Mouse (Mus musculus) kidney, embryonic 16.5 days (tissue): ENCODE measurements around the gene Gls. TPM values are rescaled to one million over a fixed set of nuclear protein-coding genes. Genes with fewer than 3 reads are reported as not detected.

Experiments
- ATAC-seq: fragments of 200-750 bp; cut with Nextera tagmentation; 2 replicates; pipeline ENCODE4 v1.8.0; 2017; ENCODE audit warnings: moderate TSS enrichment; ENCODE audit not compliant: low FRiP score, low TSS enrichment
- H3K27ac ChIP-seq: fragments of 300-500 bp; sonication (generic); 2 replicates; pipeline ENCODE4 v1.5.1; 2014; ENCODE audit warnings: low read length
- H3K27me3 ChIP-seq: fragments of 300-500 bp; sonication (generic); 2 replicates; pipeline ENCODE4 v1.6.1; 2014; ENCODE audit warnings: low read length, control low read depth, mixed read lengths; ENCODE audit not compliant: insufficient read depth
- H3K36me3 ChIP-seq: fragments of 300-500 bp; sonication (generic); 2 replicates; pipeline ENCODE4 v1.6.1; 2014; ENCODE audit warnings: low read length, control low read depth, mixed read lengths; ENCODE audit not compliant: insufficient read depth
- H3K4me1 ChIP-seq: fragments of 300-500 bp; sonication (generic); 2 replicates; pipeline ENCODE4 v1.6.1; 2014; ENCODE audit warnings: low read length, control low read depth, mixed read lengths; ENCODE audit not compliant: insufficient read depth
- H3K4me2 ChIP-seq: fragments of 300-500 bp; sonication (generic); replicated peaks from 2 replicates; pipeline ENCODE4 v1.6.1; 2014; ENCODE audit warnings: low read depth, low read length
- H3K4me3 ChIP-seq: fragments of 300-500 bp; sonication (generic); 2 replicates; pipeline ENCODE4 v1.5.1; 2014; ENCODE audit warnings: mild to moderate bottlenecking, low read length
- H3K9ac ChIP-seq: fragments of 300-500 bp; sonication (generic); replicated peaks from 2 replicates; pipeline ENCODE4 v1.6.1; 2014; ENCODE audit warnings: low read length
- H3K9me3 ChIP-seq: fragments of 300-500 bp; sonication (generic); 2 replicates; pipeline ENCODE4 v1.6.1; 2016; ENCODE audit warnings: low read length, control low read depth
- WGBS: fragments of 180-500 bp; shearing (Covaris S2); extraction: QIAGEN DNeasy Blood & Tissue Kit; methylation state at CpG from one replicate; pipeline ENCODE4 v1.1.7; 2014; 5-methylcytosine and 5-hydroxymethylcytosine counted together
- polyA plus RNA-seq: library from polyadenylated mRNA; unstranded; fragments of >200 nt; fragmentation: Nextera tagmentation; extraction: Ambion mirVana; gene quantifications from 2 replicates; pipeline ENCODE4 v1.2.1, GENCODE M21; 2015

Gene Gls
- polyA plus RNA-seq, 1 experiment from 2014 or later, result 18.9 TPM

GRCm38 (mm10) chr1:52166652-52167220, 66.3 kb downstream of the Gls start:
- Histone ChIP-seq H3K4me3 (no peak overlapping the region), H3K27ac (no peak overlapping the region), H3K4me2 (no peak overlapping the region; the same call in 1 of the 2 replicates), H3K9me3 (no peaks in the 10 kb centered on the region), H3K9ac (no peak overlapping the region), H3K36me3 (no peaks in the 10 kb centered on the region), H3K27me3 (no peaks in the 10 kb centered on the region), H3K4me1 (peaks cover 15% of the 10 kb centered on the region; the same call in 1 of the 2 replicates)
- WGBS, result 37% methylated on average over 14 of the region's 14 CpGs
- peak; percentile 47; the same call in 1 of the 2 replicates for ATAC-seq

GRCm38 (mm10) chr1:52163707-52164457, 69.2 kb downstream of the Gls start:
- no peak overlapping the region for H3K27ac ChIP-seq
- H3K4me2 ChIP-seq, result no peak overlapping the region
- H3K4me1 ChIP-seq, result 0 out of 2 replicates have a peak, but pooled peaks cover 8% of the 10 kb centered on the region
- H3K4me3 ChIP-seq, result no peak overlapping the region
- WGBS, result 83% methylated on average over 5 of the region's 5 CpGs
- no peaks in the 10 kb centered on the region for H3K27me3 ChIP-seq
- H3K9me3 ChIP-seq, result no peaks in the 10 kb centered on the region
- H3K36me3 ChIP-seq, result no peaks in the 10 kb centered on the region
- ATAC-seq, result no peak
- no peak overlapping the region for H3K9ac ChIP-seq

GRCm38 (mm10) chr1:52161151-52161550, 71.9 kb downstream of the Gls start:
- Histone ChIP-seq H3K27me3 (no peaks in the 10 kb centered on the region), H3K36me3 (no peaks in the 10 kb centered on the region; the same call in 1 of the 2 replicates), H3K9ac (no peak overlapping the region), H3K27ac (no peak overlapping the region), H3K4me3 (no peak overlapping the region), H3K4me2 (no peak overlapping the region), H3K4me1 (peaks cover 6% of the 10 kb centered on the region), H3K9me3 (no peaks in the 10 kb centered on the region)
- 90% methylated on average over 8 of the region's 8 CpGs for WGBS
- no peak for ATAC-seq

- Histone ChIP-seq H3K4me1 (peaks cover 19% of the 10 kb centered on the region), H3K4me2 (no peak overlapping the region), H3K36me3 (peaks cover 2% of the 10 kb centered on the region; the same call in 1 of the 2 replicates), H3K9me3 (no peaks in the 10 kb centered on the region), H3K9ac (no peak overlapping the region), H3K4me3 (no peak overlapping the region), H3K27ac (no peak overlapping the region), H3K27me3 (no peaks in the 10 kb centered on the region)
- 46% methylated on average over 17 of the region's 17 CpGs for WGBS
- no peak for ATAC-seq
Measured at GRCm38 (mm10) chr1:52158490-52159381, 74.3 kb downstream of the Gls start.

GRCm38 (mm10) chr1:52158040-52158439, 75.0 kb downstream of the Gls start:
- no peaks in the 10 kb centered on the region for H3K27me3 ChIP-seq
- H3K4me1 ChIP-seq, result peaks cover 19% of the 10 kb centered on the region
- 89% methylated on average over 2 of the region's 2 CpGs for WGBS
- H3K9me3 ChIP-seq, result no peaks in the 10 kb centered on the region
- peaks cover 2% of the 10 kb centered on the region; the same call in 1 of the 2 replicates for H3K36me3 ChIP-seq
- ATAC-seq, result 0 out of 2 replicates have a peak, but pooled peaks have one; percentile 43
- H3K27ac ChIP-seq, result no peak overlapping the region
- H3K9ac ChIP-seq, result no peak overlapping the region
- H3K4me2 ChIP-seq, result no peak overlapping the region
- no peak overlapping the region for H3K4me3 ChIP-seq

- Histone ChIP-seq H3K9ac (no peak overlapping the region), H3K27me3 (no peaks in the 10 kb centered on the region), H3K4me2 (no peak overlapping the region), H3K4me1 (peaks cover 24% of the 10 kb centered on the region), H3K36me3 (peaks cover 2% of the 10 kb centered on the region), H3K9me3 (no peaks in the 10 kb centered on the region), H3K4me3 (no peak overlapping the region), H3K27ac (no peak overlapping the region)
- 71% methylated on average over 10 of the region's 10 CpGs for WGBS
- no peak for ATAC-seq
Measured at GRCm38 (mm10) chr1:52156351-52156750, 76.7 kb downstream of the Gls start.

- WGBS, result 51% methylated on average over 8 of the region's 8 CpGs
- peaks cover 34% of the 10 kb centered on the region for H3K4me1 ChIP-seq
- peaks cover 2% of the 10 kb centered on the region for H3K36me3 ChIP-seq
- H3K4me3 ChIP-seq, result no peak overlapping the region
- peak overlapping the region; percentile 63; the same call in 1 of the 2 replicates for H3K27ac ChIP-seq
- no peak overlapping the region for H3K4me2 ChIP-seq
- H3K27me3 ChIP-seq, result no peaks in the 10 kb centered on the region
- no peak overlapping the region for H3K9ac ChIP-seq
- no peaks in the 10 kb centered on the region for H3K9me3 ChIP-seq
- peak; percentile 81 for ATAC-seq
Measured at GRCm38 (mm10) chr1:52154890-52155289, 78.1 kb downstream of the Gls start.

- Histone ChIP-seq H3K4me1 (peaks cover 33% of the 10 kb centered on the region), H3K36me3 (peaks cover 2% of the 10 kb centered on the region), H3K27me3 (no peaks in the 10 kb centered on the region), H3K9ac (no peak overlapping the region), H3K4me2 (no peak overlapping the region), H3K9me3 (no peaks in the 10 kb centered on the region), H3K27ac (no peak overlapping the region), H3K4me3 (no peak overlapping the region)
- no peak for ATAC-seq
- 52% methylated on average over 3 of the region's 3 CpGs for WGBS
Measured at GRCm38 (mm10) chr1:52152936-52153335, 80.1 kb downstream of the Gls start.

- Histone ChIP-seq H3K9me3 (no peaks in the 10 kb centered on the region), H3K4me3 (no peak overlapping the region), H3K9ac (no peak overlapping the region), H3K4me1 (peaks cover 33% of the 10 kb centered on the region), H3K27ac (0 out of 2 replicates have a peak overlapping the region, but pooled peaks have one; percentile 22), H3K36me3 (peaks cover 2% of the 10 kb centered on the region; the same call in 1 of the 2 replicates), H3K27me3 (no peaks in the 10 kb centered on the region), H3K4me2 (no peak overlapping the region)
- ATAC-seq, result no peak
- 33% methylated on average over 13 of the region's 13 CpGs for WGBS
Measured at GRCm38 (mm10) chr1:52152369-52152768, 80.7 kb downstream of the Gls start.
